Mouse (Mus musculus): ENCODE results near the gene Plekha6. TPM values are rescaled to one million over a fixed set of nuclear protein-coding genes. Genes with fewer than 3 reads are reported as not detected.

Plekha6 gene
- polyA plus RNA-seq, 1 experiment from 2014 or later, result 22.2 TPM

GRCm38 (mm10) chr1:133298816-133299215 lies 134.8 kb downstream of the Plekha6 start:
- Histone ChIP-seq H3K4me2 (replicated peaks) (no peak overlapping the region), H3K27me3 (ENCODE audit: control insufficient read depth, insufficient read depth, low read length) (no peaks in the 10 kb centered on the region), H3K9me3 (ENCODE audit: control insufficient read depth, low read length) (no peaks in the 10 kb centered on the region), H3K4me1 (replicated peaks; ENCODE audit: control insufficient read depth, insufficient read depth, low read length) (no peaks in the 10 kb centered on the region), H3K36me3 (replicated peaks; ENCODE audit: control insufficient read depth, insufficient read depth) (peaks cover 43% of the 10 kb centered on the region), H3K27ac (no peak overlapping the region), H3K4me3 (replicated peaks; ENCODE audit: low read length) (no peak overlapping the region), H3K9ac (no peak overlapping the region)
- ATAC-seq (ENCODE audit: low FRiP score) (no peak), DNase-seq (ENCODE audit: low spot score) (no peak)
- 42% methylated on average over 14 of the region's 14 CpGs for WGBS

DNA sequence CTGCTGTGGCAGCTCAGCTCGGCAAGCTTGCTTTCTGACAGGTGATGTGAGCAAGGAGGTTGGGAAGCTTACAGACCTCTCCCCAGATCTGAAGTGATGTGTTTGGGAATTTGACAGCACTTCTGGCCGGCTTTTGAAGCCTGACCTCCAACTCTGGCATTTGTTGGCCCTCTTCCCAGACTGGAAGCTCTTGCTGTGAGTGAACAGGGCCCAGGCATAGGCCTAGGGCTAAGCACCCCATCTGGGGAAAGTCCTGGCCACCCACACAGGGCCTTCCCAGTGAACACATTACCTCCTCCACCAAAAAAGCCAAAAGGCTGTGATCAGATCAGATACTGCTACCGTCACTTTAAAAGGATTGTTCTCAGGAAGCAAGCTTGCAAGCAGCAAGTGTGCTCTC lies 138.5 kb downstream of the Plekha6 start:
- ATAC-seq (ENCODE audit: low FRiP score), result no peak
- no peaks in the 10 kb centered on the region for H3K9me3 ChIP-seq (ENCODE audit: control insufficient read depth, low read length)
- H3K4me1 ChIP-seq (replicated peaks; ENCODE audit: control insufficient read depth, insufficient read depth, low read length), result peaks cover 5% of the 10 kb centered on the region; the same call in 1 of the 2 replicates
- peak; percentile 36 for DNase-seq (ENCODE audit: low spot score)
- no peak overlapping the region for H3K9ac ChIP-seq
- H3K27me3 ChIP-seq (ENCODE audit: control insufficient read depth, insufficient read depth, low read length), result no peaks in the 10 kb centered on the region
- peaks cover 20% of the 10 kb centered on the region for H3K36me3 ChIP-seq (replicated peaks; ENCODE audit: control insufficient read depth, insufficient read depth)
- no peak overlapping the region for H3K4me2 ChIP-seq (replicated peaks)
- no peak overlapping the region for H3K27ac ChIP-seq
- H3K4me3 ChIP-seq (replicated peaks; ENCODE audit: low read length), result no peak overlapping the region
- WGBS, result 45% methylated on average over 3 of the region's 3 CpGs

DNA sequence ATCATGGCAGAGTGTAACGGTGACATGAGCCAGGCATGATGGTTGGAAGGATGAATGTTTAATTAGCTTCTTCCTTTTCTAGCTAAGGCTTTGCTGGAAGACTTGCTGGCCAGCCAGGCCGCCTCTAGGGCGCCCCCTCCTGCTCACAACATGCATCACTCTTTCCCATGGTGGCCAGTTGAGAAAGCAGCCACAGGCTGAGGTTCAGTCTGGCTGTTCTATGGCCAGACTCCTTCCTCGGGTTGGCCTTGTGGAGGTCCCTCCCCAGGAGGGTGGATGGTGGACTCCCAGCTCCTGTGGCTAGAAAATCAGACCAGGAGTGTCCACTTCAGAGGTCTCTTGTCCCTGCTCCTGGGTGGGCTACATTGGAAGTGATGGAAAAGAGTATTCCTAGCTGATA lies 142.8 kb downstream of the Plekha6 start:
- Histone ChIP-seq H3K4me1 (replicated peaks; ENCODE audit: control insufficient read depth, insufficient read depth, low read length) (peaks cover 5% of the 10 kb centered on the region; the same call in 1 of the 2 replicates), H3K4me2 (replicated peaks) (no peak overlapping the region), H3K36me3 (replicated peaks; ENCODE audit: control insufficient read depth, insufficient read depth) (no peaks in the 10 kb centered on the region), H3K9me3 (ENCODE audit: control insufficient read depth, low read length) (no peaks in the 10 kb centered on the region), H3K4me3 (replicated peaks; ENCODE audit: low read length) (no peak overlapping the region), H3K9ac (no peak overlapping the region), H3K27me3 (ENCODE audit: control insufficient read depth, insufficient read depth, low read length) (no peaks in the 10 kb centered on the region), H3K27ac (no peak overlapping the region)
- DNase-seq (ENCODE audit: low spot score), result peak; percentile 74
- ATAC-seq (ENCODE audit: low FRiP score), result no peak
- 3% methylated on average over 4 of the region's 4 CpGs for WGBS

- no peak overlapping the region for H3K27ac ChIP-seq
- WGBS, result 14% methylated on average over 6 of the region's 6 CpGs
- no peaks in the 10 kb centered on the region for H3K36me3 ChIP-seq (replicated peaks; ENCODE audit: control insufficient read depth, insufficient read depth)
- no peak overlapping the region for H3K9ac ChIP-seq
- no peak overlapping the region for H3K4me2 ChIP-seq (replicated peaks)
- no peaks in the 10 kb centered on the region for H3K9me3 ChIP-seq (ENCODE audit: control insufficient read depth, low read length)
- DNase-seq (ENCODE audit: low spot score) (peak; percentile 90), ATAC-seq (ENCODE audit: low FRiP score) (no peak)
- no peaks in the 10 kb centered on the region for H3K27me3 ChIP-seq (ENCODE audit: control insufficient read depth, insufficient read depth, low read length)
- peaks cover 6% of the 10 kb centered on the region; the same call in 1 of the 2 replicates for H3K4me1 ChIP-seq (replicated peaks; ENCODE audit: control insufficient read depth, insufficient read depth, low read length)
- H3K4me3 ChIP-seq (replicated peaks; ENCODE audit: low read length), result no peak overlapping the region
Observed at GRCm38 (mm10) chr1:133307318-133307717, 143.3 kb downstream of the Plekha6 start.

DNA sequence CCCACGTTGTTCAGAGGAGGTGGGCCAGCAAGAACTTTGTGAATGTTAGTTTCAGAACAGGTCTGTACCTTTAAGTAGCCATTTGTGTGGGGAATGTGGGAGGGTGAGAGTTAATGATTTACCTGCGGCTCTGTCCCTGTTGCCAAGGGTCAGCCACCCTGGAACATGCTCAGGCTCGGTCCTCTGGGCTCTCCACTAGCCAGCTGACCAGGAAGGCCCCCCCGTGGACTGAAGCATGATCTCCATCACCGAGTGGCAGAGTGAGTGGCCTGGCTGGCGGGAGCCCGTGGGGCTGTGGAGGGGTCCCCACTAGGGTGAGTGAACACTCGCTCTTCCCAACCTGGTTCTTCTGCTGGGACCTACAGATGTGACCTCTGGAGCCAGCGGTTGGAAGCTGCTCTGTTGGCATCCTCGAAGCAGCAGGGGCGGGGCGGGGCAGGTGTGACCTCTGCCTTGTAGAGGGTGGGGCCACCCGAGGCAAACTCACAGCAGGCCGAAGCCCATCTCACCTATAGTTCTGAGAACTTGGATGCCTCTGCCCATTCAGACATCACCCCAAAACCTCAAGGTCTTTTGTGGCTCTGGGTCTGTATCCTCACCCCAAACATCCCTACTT lies 145.8 kb downstream of the Plekha6 start, which contains the start of gene Golt1a:
Golt1a (plus strand) TSS at position 149 of the 616 bp plus-strand sequence.
- Histone ChIP-seq H3K9ac (no peak within 1 kb of the TSS), H3K9me3 (ENCODE audit: control insufficient read depth, low read length) (no peaks in the 10 kb centered on the region), H3K4me2 (replicated peaks) (no peak within 1 kb of the TSS), H3K4me3 (replicated peaks; ENCODE audit: low read length) (no peak within 1 kb of the TSS), H3K4me1 (replicated peaks; ENCODE audit: control insufficient read depth, insufficient read depth, low read length) (peaks cover 13% of the 10 kb centered on the region; the same call in 1 of the 2 replicates), H3K36me3 (replicated peaks; ENCODE audit: control insufficient read depth, insufficient read depth) (no peaks in the 10 kb centered on the region), H3K27me3 (ENCODE audit: control insufficient read depth, insufficient read depth, low read length) (no peaks in the 10 kb centered on the region), H3K27ac (no peak within 1 kb of the TSS)
- WGBS, result 56% methylated on average over 14 of the region's 14 CpGs
- DNase-seq (ENCODE audit: low spot score) (no peak), ATAC-seq (ENCODE audit: low FRiP score) (no peak)

DNA sequence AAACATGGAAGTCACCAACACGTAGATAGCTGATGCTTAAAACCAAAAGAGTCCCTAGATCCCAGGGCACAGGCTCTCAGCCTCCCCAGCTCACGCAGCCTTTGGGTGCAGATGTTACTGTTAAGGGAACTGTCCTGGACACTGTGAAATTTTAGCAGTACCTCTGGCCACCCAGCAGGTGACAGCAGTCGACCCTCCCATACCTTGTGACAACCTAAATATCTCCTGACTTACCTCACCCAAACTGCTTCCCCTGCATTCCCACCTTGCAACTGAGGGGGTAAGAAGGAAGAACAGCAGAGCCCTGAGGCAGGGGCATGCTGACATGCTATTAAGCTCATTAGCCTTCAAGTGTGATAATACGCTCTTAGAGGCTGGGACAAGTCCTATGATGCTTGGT lies 147.2 kb downstream of the Plekha6 start:
- DNase-seq (ENCODE audit: low spot score) (no peak), ATAC-seq (ENCODE audit: low FRiP score) (no peak)
- Histone ChIP-seq H3K36me3 (replicated peaks; ENCODE audit: control insufficient read depth, insufficient read depth) (no peaks in the 10 kb centered on the region), H3K9ac (no peak overlapping the region), H3K9me3 (ENCODE audit: control insufficient read depth, low read length) (no peaks in the 10 kb centered on the region), H3K4me2 (replicated peaks) (no peak overlapping the region), H3K4me3 (replicated peaks; ENCODE audit: low read length) (no peak overlapping the region), H3K27me3 (ENCODE audit: control insufficient read depth, insufficient read depth, low read length) (no peaks in the 10 kb centered on the region), H3K27ac (no peak overlapping the region), H3K4me1 (replicated peaks; ENCODE audit: control insufficient read depth, insufficient read depth, low read length) (peaks cover 13% of the 10 kb centered on the region; the same call in 1 of the 2 replicates)
- WGBS, result 58% methylated on average over 4 of the region's 4 CpGs

DNA sequence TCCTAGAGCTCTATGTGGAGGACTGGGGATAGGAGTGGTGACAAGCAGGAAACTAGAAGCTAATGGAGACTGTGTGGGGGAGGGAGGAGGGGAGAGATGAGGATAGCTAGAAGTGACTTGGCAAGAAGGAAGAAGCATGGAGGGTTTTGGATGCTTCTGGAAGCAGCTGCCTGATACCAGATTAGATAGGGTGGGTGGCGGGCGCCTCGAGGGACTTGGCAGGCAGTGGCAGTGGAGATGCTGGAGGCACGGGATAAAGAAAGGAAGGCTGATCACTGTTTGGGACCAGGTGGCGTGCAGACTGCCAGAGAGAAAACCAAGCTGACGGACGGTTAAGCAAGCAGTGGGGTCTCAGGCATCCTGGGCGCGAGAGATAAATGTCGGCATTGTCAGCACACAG lies 147.9 kb downstream of the Plekha6 start:
- Histone ChIP-seq H3K27ac (peak overlapping the region; percentile 53; the same call in 1 of the 2 replicates), H3K4me1 (replicated peaks; ENCODE audit: control insufficient read depth, insufficient read depth, low read length) (peaks cover 11% of the 10 kb centered on the region; the same call in 1 of the 2 replicates), H3K27me3 (ENCODE audit: control insufficient read depth, insufficient read depth, low read length) (no peaks in the 10 kb centered on the region), H3K36me3 (replicated peaks; ENCODE audit: control insufficient read depth, insufficient read depth) (no peaks in the 10 kb centered on the region), H3K9me3 (ENCODE audit: control insufficient read depth, low read length) (no peaks in the 10 kb centered on the region), H3K4me2 (replicated peaks) (0 out of 2 replicates have a peak overlapping the region, but pooled peaks have one; percentile 22), H3K9ac (no peak overlapping the region), H3K4me3 (replicated peaks; ENCODE audit: low read length) (no peak overlapping the region)
- WGBS, result 20% methylated on average over 10 of the region's 10 CpGs
- ATAC-seq (ENCODE audit: low FRiP score), result peak; percentile 68
- peak; percentile 36 for DNase-seq (ENCODE audit: low spot score)

DNA sequence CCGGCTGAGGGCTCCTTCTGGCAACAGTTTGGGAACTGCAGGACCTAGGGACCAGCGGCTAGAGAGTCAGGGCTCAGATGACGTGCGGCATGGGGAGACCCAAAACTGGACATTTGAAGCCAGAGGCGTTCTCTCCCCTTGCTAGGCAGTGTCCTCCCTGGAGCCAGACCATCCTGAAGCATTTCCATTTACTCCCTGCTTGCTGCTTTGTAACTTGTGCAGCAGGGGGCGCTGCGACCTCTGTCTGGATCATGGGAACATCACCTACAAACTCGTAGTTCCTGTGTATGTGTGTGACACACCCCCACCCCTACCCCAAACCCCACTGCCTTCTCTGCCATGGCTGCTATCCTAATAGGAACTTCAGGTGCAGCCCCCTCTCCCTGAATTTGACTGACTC lies 150.4 kb downstream of the Plekha6 start:
- Histone ChIP-seq H3K4me1 (replicated peaks; ENCODE audit: control insufficient read depth, insufficient read depth, low read length) (0 out of 2 replicates have a peak, but pooled peaks cover 8% of the 10 kb centered on the region), H3K27me3 (ENCODE audit: control insufficient read depth, insufficient read depth, low read length) (no peaks in the 10 kb centered on the region), H3K27ac (no peak overlapping the region), H3K36me3 (replicated peaks; ENCODE audit: control insufficient read depth, insufficient read depth) (no peaks in the 10 kb centered on the region), H3K9ac (no peak overlapping the region), H3K4me3 (replicated peaks; ENCODE audit: low read length) (no peak overlapping the region), H3K9me3 (ENCODE audit: control insufficient read depth, low read length) (no peaks in the 10 kb centered on the region), H3K4me2 (replicated peaks) (no peak overlapping the region)
- no peak for ATAC-seq (ENCODE audit: low FRiP score)
- DNase-seq (ENCODE audit: low spot score), result peak; percentile 55
- WGBS, result 19% methylated on average over 8 of the region's 8 CpGs

- ATAC-seq (ENCODE audit: low FRiP score), result no peak
- WGBS, result 79% methylated on average over 6 of the region's 6 CpGs
Observed at GRCm38 (mm10) chr1:133315775-133316174, 151.8 kb downstream of the Plekha6 start.

More at GRCm38 (mm10) chr1:133315775-133316174, 151.8 kb downstream of the Plekha6 start:
- no peak overlapping the region for H3K4me3 ChIP-seq (replicated peaks; ENCODE audit: low read length)
- H3K9me3 ChIP-seq (ENCODE audit: control insufficient read depth, low read length), result no peaks in the 10 kb centered on the region
- no peak overlapping the region for H3K9ac ChIP-seq
- H3K4me2 ChIP-seq (replicated peaks), result no peak overlapping the region
- H3K27me3 ChIP-seq (ENCODE audit: control insufficient read depth, insufficient read depth, low read length), result no peaks in the 10 kb centered on the region
- H3K4me1 ChIP-seq (replicated peaks; ENCODE audit: control insufficient read depth, insufficient read depth, low read length), result 0 out of 2 replicates have a peak, but pooled peaks cover 8% of the 10 kb centered on the region
- no peak for DNase-seq (ENCODE audit: low spot score)
- no peak overlapping the region for H3K27ac ChIP-seq
- H3K36me3 ChIP-seq (replicated peaks; ENCODE audit: control insufficient read depth, insufficient read depth), result no peaks in the 10 kb centered on the region

Data from hindbrain, embryonic 14.5 days (tissue).